Mouse (Mus musculus): ENCODE data around the gene Zfp426.

Gene Zfp426

GRCm38 (mm10) chr9:20453647-20454046, 38.9 kb downstream of the Zfp426 start:
- no peak for DNase-seq

- DNase-seq = no peak
Observed at GRCm38 (mm10) chr9:20451493-20451892, 41.1 kb downstream of the Zfp426 start.

- no peak for DNase-seq
Observed at GRCm38 (mm10) chr9:20443183-20443783, 49.3 kb downstream of the Zfp426 start.

GRCm38 (mm10) chr9:20430004-20430403, 62.5 kb downstream of the Zfp426 start:
- no peak for DNase-seq
